Mouse (Mus musculus) midbrain, embryonic 11.5 days (tissue): ENCODE measurements around the gene Colgalt1. TPM values are rescaled to one million over a fixed set of nuclear protein-coding genes. Genes with fewer than 3 reads are reported as not detected.

Experiments
- ATAC-seq: fragments of 200-750 bp; cut with Nextera tagmentation; 2 replicates; pipeline ENCODE4 v1.8.0; 2017; ENCODE audit warnings: moderate TSS enrichment, moderate library complexity; ENCODE audit not compliant: low FRiP score
- DNase-seq: peaks from one replicate; pipeline ENCODE4 v3.0.0; 2015; ENCODE audit warnings: low spot score; ENCODE audit errors: missing footprints
- H3K27ac ChIP-seq: fragments of 300-500 bp; sonication (generic); 2 replicates; pipeline ENCODE4 v1.5.1; 2014; ENCODE audit warnings: low read depth, low read length
- H3K27me3 ChIP-seq: fragments of 300-500 bp; sonication (generic); 2 replicates; pipeline ENCODE4 v1.6.1; 2014; ENCODE audit warnings: mild to moderate bottlenecking, low read length, moderate library complexity, mixed read lengths; ENCODE audit not compliant: control insufficient read depth, insufficient read depth
- H3K36me3 ChIP-seq: fragments of 300-500 bp; sonication (generic); 2 replicates; pipeline ENCODE4 v1.6.1; 2014; ENCODE audit warnings: mild to moderate bottlenecking, low read length, moderate library complexity, mixed read lengths; ENCODE audit not compliant: control insufficient read depth, insufficient read depth
- H3K4me1 ChIP-seq: fragments of 300-500 bp; sonication (generic); 2 replicates; pipeline ENCODE4 v1.6.1; 2014; ENCODE audit warnings: low read length; ENCODE audit not compliant: control insufficient read depth, insufficient read depth
- H3K4me2 ChIP-seq: fragments of 300-500 bp; sonication (generic); 2 replicates; pipeline ENCODE4 v1.6.1; 2014; ENCODE audit warnings: mild to moderate bottlenecking, moderate library complexity
- H3K4me3 ChIP-seq: fragments of 300-500 bp; sonication (generic); 2 replicates; pipeline ENCODE4 v1.5.1; 2014; ENCODE audit warnings: low read depth, low read length
- H3K9ac ChIP-seq: fragments of 300-500 bp; sonication (generic); 2 replicates; pipeline ENCODE4 v1.6.1; 2014; ENCODE audit warnings: low read length
- H3K9me3 ChIP-seq: fragments of 300-500 bp; sonication (generic); 2 replicates; pipeline ENCODE4 v1.6.1; 2016; ENCODE audit warnings: low read length; ENCODE audit not compliant: control insufficient read depth
- WGBS: fragments of 180-500 bp; shearing (Covaris S2); extraction: QIAGEN DNeasy Blood & Tissue Kit; methylation state at CpG from one replicate; pipeline ENCODE4 v1.1.7; 2014; 5-methylcytosine and 5-hydroxymethylcytosine counted together
- polyA plus RNA-seq: library from polyadenylated mRNA; unstranded; fragments of >200 nt; fragmentation: Nextera tagmentation; extraction: Ambion mirVana; gene quantifications from 2 replicates; pipeline ENCODE4 v1.2.1, GENCODE M21; 2014

Colgalt1 gene
- polyA plus RNA-seq, 1 experiment from 2014 or later = 42.8 TPM

DNA sequence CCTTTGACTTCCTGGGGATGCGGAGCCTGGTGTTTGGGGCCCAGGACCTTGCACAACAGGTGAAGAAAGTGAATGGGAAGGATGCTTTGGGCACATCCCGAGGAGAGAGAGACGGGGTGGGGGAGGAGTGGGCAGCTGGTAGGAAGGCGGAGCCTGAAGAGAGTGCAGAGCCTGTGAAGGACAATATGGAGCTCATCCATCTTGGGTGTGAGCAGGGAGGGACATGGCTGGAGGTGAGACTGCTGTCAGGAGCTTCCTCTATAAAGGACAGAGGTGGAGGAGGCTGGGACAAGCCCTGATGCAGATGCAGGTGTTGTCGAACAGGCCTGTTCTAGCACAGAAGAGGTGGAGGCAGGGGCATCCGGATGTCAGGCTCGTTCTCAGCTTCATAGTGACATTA lies 6.8 kb upstream of the Colgalt1 start:
- Histone ChIP-seq H3K9me3 (no peaks in the 10 kb centered on the region), H3K4me1 (peaks cover 13% of the 10 kb centered on the region), H3K36me3 (no peaks in the 10 kb centered on the region), H3K4me2 (no peak overlapping the region), H3K9ac (no peak overlapping the region), H3K27me3 (peaks cover 34% of the 10 kb centered on the region), H3K27ac (no peak overlapping the region), H3K4me3 (no peak overlapping the region)
- ATAC-seq = no peak
- DNase-seq = no peak
- 54% methylated on average over 7 of the region's 7 CpGs for WGBS

DNA sequence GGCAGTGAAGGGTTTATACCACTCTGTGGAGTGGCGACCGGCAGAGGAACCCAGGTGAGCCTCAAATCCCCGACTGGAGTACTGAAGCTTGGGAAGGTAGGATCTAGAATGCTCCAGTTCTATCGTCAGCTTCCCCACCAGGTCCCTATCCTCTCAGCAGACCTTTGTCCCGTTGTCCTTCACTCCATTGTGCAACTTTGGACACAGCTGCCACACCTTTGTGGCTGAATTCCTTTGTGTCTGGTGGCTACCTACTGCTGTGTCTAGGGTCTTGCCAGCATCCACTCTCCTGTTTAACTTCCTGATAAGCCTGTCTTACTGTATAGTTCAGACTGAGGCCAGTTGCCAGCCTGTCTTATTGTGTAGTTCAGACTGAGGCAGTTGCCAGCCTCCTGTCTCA lies 1.3 kb downstream of the Colgalt1 start:
- Histone ChIP-seq H3K9me3 (no peaks in the 10 kb centered on the region), H3K27ac (no peak overlapping the region), H3K27me3 (no peaks in the 10 kb centered on the region), H3K9ac (peak overlapping the region; percentile 89), H3K4me2 (peak overlapping the region; percentile 85), H3K4me3 (peak overlapping the region; percentile 96), H3K4me1 (peaks cover 8% of the 10 kb centered on the region), H3K36me3 (peaks cover 8% of the 10 kb centered on the region; the same call in 1 of the 2 replicates)
- 45% methylated on average over 5 of the region's 5 CpGs for WGBS
- DNase-seq (no peak), ATAC-seq (no peak)

GRCm38 (mm10) chr8:71613418-71613817 lies 2.6 kb downstream of the Colgalt1 start:
- H3K4me1 ChIP-seq = peaks cover 8% of the 10 kb centered on the region
- no peak overlapping the region for H3K27ac ChIP-seq
- H3K36me3 ChIP-seq = peaks cover 14% of the 10 kb centered on the region
- H3K4me2 ChIP-seq = no peak overlapping the region
- whole genome bisulfite sequencing = 72% methylated on average over 4 of the region's 4 CpGs
- no peak for ATAC-seq
- H3K9me3 ChIP-seq = no peaks in the 10 kb centered on the region
- H3K27me3 ChIP-seq = no peaks in the 10 kb centered on the region
- no peak overlapping the region for H3K4me3 ChIP-seq
- DNase-seq = no peak
- H3K9ac ChIP-seq = no peak overlapping the region

DNA sequence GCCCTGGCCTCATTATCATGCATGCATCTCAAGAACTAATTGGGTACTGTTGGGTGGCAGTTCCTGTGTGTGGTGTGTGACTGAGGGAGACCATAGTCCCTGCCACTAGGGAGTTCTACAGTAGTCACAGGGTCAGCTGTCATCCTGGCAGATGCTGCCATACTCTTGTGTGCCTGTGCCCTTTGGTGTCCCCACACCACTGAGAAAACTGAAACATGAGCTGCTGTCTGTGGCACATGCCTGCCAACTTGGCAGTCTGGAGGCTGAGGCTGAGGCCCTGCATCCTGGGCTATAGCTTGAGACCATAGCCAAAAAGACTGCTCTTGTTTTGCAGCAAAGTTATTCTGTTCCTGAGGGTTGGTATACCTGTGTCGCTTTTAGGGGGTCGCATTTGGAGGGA lies 9.0 kb downstream of the Colgalt1 start:
- peaks cover 46% of the 10 kb centered on the region for H3K36me3 ChIP-seq

DNA sequence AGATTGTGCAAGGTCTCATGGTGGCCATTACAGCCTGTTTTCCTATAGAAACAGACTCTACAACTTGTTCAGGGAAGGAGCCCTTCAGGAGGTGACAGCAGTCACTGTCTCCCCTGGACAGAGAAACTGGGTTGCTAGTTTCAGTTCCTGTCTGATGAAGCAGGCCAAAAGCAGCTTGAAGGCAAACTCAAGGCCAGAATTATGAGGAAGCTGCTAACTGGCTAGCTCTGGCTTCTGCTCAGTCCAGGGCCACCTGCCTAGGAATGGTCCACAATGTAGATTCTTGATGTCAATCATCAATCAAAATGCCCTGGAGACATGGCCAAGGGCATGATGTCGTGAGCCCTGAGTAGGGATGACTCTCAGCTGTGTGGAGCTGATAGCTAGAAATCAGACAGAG lies 14.3 kb downstream of the Colgalt1 start:
- WGBS = 88% methylated on average over 1 of the region's 1 CpGs
- no peak for ATAC-seq
- H3K27ac ChIP-seq = no peak overlapping the region

More for the DNA sequence above, 9.0 kb downstream of the Colgalt1 start:
- H3K4me3 ChIP-seq = no peak overlapping the region
- H3K27ac ChIP-seq = no peak overlapping the region
- DNase-seq (no peak), ATAC-seq (no peak)
- no peak overlapping the region for H3K4me2 ChIP-seq
- H3K9me3 ChIP-seq = peaks cover 11% of the 10 kb centered on the region
- WGBS = 90% methylated on average over 2 of the region's 2 CpGs
- H3K27me3 ChIP-seq = no peaks in the 10 kb centered on the region
- H3K4me1 ChIP-seq = no peaks in the 10 kb centered on the region
- no peak overlapping the region for H3K9ac ChIP-seq

GRCm38 (mm10) chr8:71626753-71627152 lies 16.0 kb downstream of the Colgalt1 start:
- no peak for DNase-seq
- Histone ChIP-seq H3K9me3 (peaks cover 11% of the 10 kb centered on the region), H3K27me3 (peaks cover 19% of the 10 kb centered on the region), H3K9ac (no peak overlapping the region), H3K4me3 (no peak overlapping the region), H3K36me3 (peaks cover 27% of the 10 kb centered on the region), H3K4me1 (peaks cover 11% of the 10 kb centered on the region), H3K27ac (no peak overlapping the region), H3K4me2 (no peak overlapping the region)
- no peak for ATAC-seq
- 87% methylated on average over 9 of the region's 9 CpGs for WGBS

More for the DNA sequence above, 14.3 kb downstream of the Colgalt1 start:
- Histone ChIP-seq H3K9me3 (peaks cover 11% of the 10 kb centered on the region), H3K36me3 (peaks cover 36% of the 10 kb centered on the region), H3K4me1 (peaks cover 11% of the 10 kb centered on the region), H3K9ac (no peak overlapping the region), H3K4me3 (no peak overlapping the region), H3K4me2 (no peak overlapping the region), H3K27me3 (peaks cover 6% of the 10 kb centered on the region)
- no peak for DNase-seq

GRCm38 (mm10) chr8:71627265-71628099 lies 16.7 kb downstream of the Colgalt1 start:
- Histone ChIP-seq H3K4me3 (no peak overlapping the region), H3K27me3 (peaks cover 19% of the 10 kb centered on the region), H3K27ac (no peak overlapping the region), H3K4me1 (peaks cover 11% of the 10 kb centered on the region), H3K4me2 (no peak overlapping the region), H3K9me3 (peaks cover 8% of the 10 kb centered on the region), H3K36me3 (peaks cover 19% of the 10 kb centered on the region), H3K9ac (no peak overlapping the region)
- ATAC-seq (no peak), DNase-seq (no peak)
- 60% methylated on average over 9 of the region's 9 CpGs for WGBS

- H3K27me3 ChIP-seq = peaks cover 25% of the 10 kb centered on the region
- no peak overlapping the region for H3K27ac ChIP-seq
Observed at GRCm38 (mm10) chr8:71628396-71629095, 17.7 kb downstream of the Colgalt1 start.

More at GRCm38 (mm10) chr8:71628396-71629095, 17.7 kb downstream of the Colgalt1 start:
- Histone ChIP-seq H3K9ac (peak overlapping the region; percentile 74), H3K36me3 (peaks cover 9% of the 10 kb centered on the region), H3K4me2 (peak overlapping the region; percentile 91), H3K9me3 (peaks cover 6% of the 10 kb centered on the region; the same call in 1 of the 2 replicates), H3K4me1 (peaks cover 11% of the 10 kb centered on the region), H3K4me3 (peak overlapping the region; percentile 43)
- 8% methylated on average over 16 of the region's 16 CpGs for WGBS
- DNase-seq (peak; percentile 84), ATAC-seq (no peak)
